Mouse (Mus musculus) small intestine, adult 10 weeks (tissue): Measurements from ENCODE around the gene Apol7c. TPM values are rescaled to one million over a fixed set of nuclear protein-coding genes. Genes with fewer than 3 reads are reported as not detected.

Source experiments
- polyA plus RNA-seq: library from polyadenylated mRNA; stranded (reverse); fragments of 350-450 nt; fragmentation: Illumina TruSeq; extraction: RNeasy Lipid Tissue Mini Kit (QIAGEN cat#74804); gene quantifications from one replicate; pipeline ENCODE4 v1.2.3, GENCODE M21; 2014; ENCODE audit warnings: low replicate concordance

The Apol7c gene
- 58.8 TPM for polyA plus RNA-seq

DNA sequence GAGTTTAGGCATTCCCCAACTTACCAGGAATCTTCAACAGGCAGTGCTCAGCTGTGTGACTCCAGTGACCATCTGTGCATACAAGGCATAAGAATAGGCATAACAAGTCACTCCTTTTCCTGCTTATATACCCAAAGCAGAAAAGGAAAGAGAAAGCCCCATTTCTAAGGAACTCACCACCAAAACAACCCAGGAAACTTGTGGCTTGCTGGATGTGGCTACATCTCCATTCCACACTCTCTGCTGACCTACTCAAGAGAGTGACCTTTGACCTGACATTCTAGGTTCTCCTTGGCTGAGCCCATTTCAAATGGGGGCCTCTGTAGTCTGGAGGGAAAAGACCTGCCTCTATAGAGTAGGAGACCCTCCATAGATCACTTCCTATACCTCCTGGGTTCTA is at the start of gene Apol7c:
Gene Apol7c, minus strand, starts transcription at position 101 of the 400 bp plus-strand sequence.

DNA sequence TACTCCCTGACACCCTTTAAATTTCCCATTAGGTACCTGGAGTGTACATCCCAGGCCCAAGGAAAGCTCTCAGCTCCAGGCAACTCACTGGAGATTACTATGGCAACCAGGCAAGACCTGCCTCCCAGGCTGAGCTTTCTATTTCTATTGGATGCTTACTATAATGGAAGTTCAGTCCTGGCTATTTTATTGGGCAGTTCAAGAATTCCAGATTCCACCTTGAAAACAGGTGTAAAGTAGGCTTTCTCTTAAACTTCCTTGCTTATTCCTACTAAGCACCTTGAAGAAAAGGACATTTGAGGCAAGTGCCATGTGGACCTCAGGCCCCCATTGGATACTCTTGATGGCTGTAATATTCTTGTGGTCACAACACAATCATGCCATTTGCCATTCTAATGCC is 28.7 kb upstream of the Apol7c start, which contains the start of gene 1700025B11Rik:
Gene 1700025B11Rik, minus strand, starts transcription at position 101 of the 400 bp plus-strand sequence.

DNA sequence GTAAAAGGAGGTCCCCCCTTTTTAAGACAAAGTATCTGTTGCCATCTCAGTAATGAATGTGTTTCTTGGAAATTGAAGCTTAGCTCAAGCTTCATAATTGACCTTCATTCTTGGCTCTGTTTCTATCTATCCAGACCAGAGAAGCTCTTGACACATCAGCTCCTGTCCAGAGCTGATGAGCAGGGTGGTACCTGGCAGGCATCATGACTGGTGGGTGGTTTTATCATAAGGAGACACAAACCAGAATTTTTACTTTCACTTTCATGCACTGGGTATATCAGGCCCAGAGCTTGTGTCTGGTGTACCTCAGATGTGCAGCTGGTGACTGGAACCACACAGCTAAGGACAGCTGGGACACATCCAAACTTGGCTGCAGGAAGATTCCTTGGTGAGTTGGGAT is 25.1 kb downstream of the Apol7c start, which contains the start of gene Apol11a:
Gene Apol11a, plus strand, starts transcription at position 306 of the 400 bp plus-strand sequence.

DNA sequence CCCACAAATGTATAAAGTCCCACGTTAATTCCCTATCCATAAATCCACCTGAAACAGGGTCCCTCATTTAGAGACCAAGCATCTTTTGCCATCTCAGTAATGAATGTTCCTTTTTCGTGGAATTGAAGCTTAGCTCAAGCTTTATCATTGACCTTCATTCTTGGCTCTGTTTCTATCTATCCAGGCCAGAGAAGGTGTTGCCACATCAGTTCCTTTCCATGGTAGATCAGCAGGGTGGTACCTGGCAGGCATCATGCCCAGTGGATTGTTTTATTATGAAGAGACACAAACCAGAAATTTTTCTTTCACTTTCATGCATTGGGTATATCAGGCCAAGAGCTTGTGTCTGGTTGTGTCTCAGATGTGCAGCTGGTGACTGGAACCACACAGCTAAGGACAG is 56.4 kb downstream of the Apol7c start, which contains the start of gene Apol10a:
Gene Apol10a, plus strand, starts transcription at position 355 of the 400 bp plus-strand sequence.

Other genes with a start within 250 kb of the Apol7c start
- gene Rbfox2, start 226.3 kb downstream of the Apol7c start, polyA plus RNA-seq: 22.4 TPM
- gene Apol7a, start 134.2 kb downstream of the Apol7c start, polyA plus RNA-seq: 256 TPM
- 9.9 TPM for gene Apol9a, start 122.2 kb downstream of the Apol7c start, polyA plus RNA-seq
- gene Apol7b, start 85.8 kb downstream of the Apol7c start, polyA plus RNA-seq: 2.6 TPM
- 204 TPM for gene Apol10a, start 56.3 kb downstream of the Apol7c start, polyA plus RNA-seq
- gene Apol11a, start 25.0 kb downstream of the Apol7c start, polyA plus RNA-seq: not detected
- not detected for gene 1700025B11Rik, start 28.6 kb upstream of the Apol7c start, polyA plus RNA-seq
- gene Apol10b, start 62.8 kb upstream of the Apol7c start, polyA plus RNA-seq: 7.6 TPM
- not detected for gene Gm36245, start 65.9 kb upstream of the Apol7c start, polyA plus RNA-seq
- not detected for gene Apol11b, start 110.0 kb upstream of the Apol7c start, polyA plus RNA-seq
- gene Apol7e, start 165.5 kb upstream of the Apol7c start, polyA plus RNA-seq: 18.3 TPM
- gene Apol9b, start 195.7 kb upstream of the Apol7c start, polyA plus RNA-seq: 2.5 TPM
- gene Apol8, start 223.7 kb upstream of the Apol7c start, polyA plus RNA-seq: 0.15 TPM